Mouse (Mus musculus) embryonic facial prominence, embryonic 14.5 days (tissue): ENCODE results near the gene Map3k3. TPM values are rescaled to one million over a fixed set of nuclear protein-coding genes. Genes with fewer than 3 reads are reported as not detected.

Source experiments
- ATAC-seq: fragments of 200-750 bp; cut with Nextera tagmentation; 2 replicates; pipeline ENCODE4 v1.8.0; 2017; ENCODE audit warnings: low read depth, moderate number of reproducible peaks, moderate TSS enrichment
- DNase-seq: peaks from one replicate; pipeline ENCODE4 v3.0.0-alpha.2; 2015; ENCODE audit warnings: low spot score
- H3K27ac ChIP-seq: fragments of 300-500 bp; sonication (generic); replicated peaks from 2 replicates; pipeline ENCODE4 v1.5.1; 2014; ENCODE audit warnings: low read depth, mild to moderate bottlenecking, low read length, moderate library complexity
- H3K27me3 ChIP-seq: fragments of 300-500 bp; sonication (generic); replicated peaks from 2 replicates; pipeline ENCODE4 v1.6.1; 2014; ENCODE audit warnings: low read length; ENCODE audit not compliant: control insufficient read depth, insufficient read depth
- H3K36me3 ChIP-seq: fragments of 300-500 bp; sonication (generic); 2 replicates; pipeline ENCODE4 v1.6.1; 2014; ENCODE audit warnings: low read length, mixed read lengths; ENCODE audit not compliant: control insufficient read depth, insufficient read depth
- H3K4me1 ChIP-seq: fragments of 300-500 bp; sonication (generic); 2 replicates; pipeline ENCODE4 v1.6.1; 2014; ENCODE audit warnings: antibody characterized with exemption, low read length; ENCODE audit not compliant: control insufficient read depth, insufficient read depth
- H3K4me2 ChIP-seq: fragments of 300-500 bp; sonication (generic); 2 replicates; pipeline ENCODE4 v1.6.1; 2014; ENCODE audit warnings: low read depth, mild to moderate bottlenecking, low read length, moderate library complexity, mixed read lengths
- H3K4me3 ChIP-seq: fragments of 300-500 bp; sonication (generic); 2 replicates; pipeline ENCODE4 v1.5.1; 2014; ENCODE audit warnings: low read depth, mild to moderate bottlenecking, low read length
- H3K9ac ChIP-seq: fragments of 300-500 bp; sonication (generic); 2 replicates; pipeline ENCODE4 v1.6.1; 2014; ENCODE audit warnings: low read depth, mild to moderate bottlenecking, low read length, moderate library complexity, mixed read lengths
- H3K9me3 ChIP-seq: fragments of 300-500 bp; sonication (generic); 2 replicates; pipeline ENCODE4 v1.6.1; 2016; ENCODE audit warnings: low read length; ENCODE audit not compliant: control insufficient read depth
- WGBS: fragments of 180-500 bp; shearing (Covaris S2); extraction: QIAGEN DNeasy Blood & Tissue Kit; methylation state at CpG from one replicate; pipeline ENCODE4 v1.1.7; 2014; 5-methylcytosine and 5-hydroxymethylcytosine counted together
- polyA plus RNA-seq: library from polyadenylated mRNA; unstranded; fragments of >200 nt; fragmentation: Nextera tagmentation; extraction: Ambion mirVana; gene quantifications from 2 replicates; pipeline ENCODE4 v1.2.1, GENCODE M21; 2014

Map3k3 gene
- polyA plus RNA-seq, 1 experiment from 2014 or later = 30.4 TPM

DNA sequence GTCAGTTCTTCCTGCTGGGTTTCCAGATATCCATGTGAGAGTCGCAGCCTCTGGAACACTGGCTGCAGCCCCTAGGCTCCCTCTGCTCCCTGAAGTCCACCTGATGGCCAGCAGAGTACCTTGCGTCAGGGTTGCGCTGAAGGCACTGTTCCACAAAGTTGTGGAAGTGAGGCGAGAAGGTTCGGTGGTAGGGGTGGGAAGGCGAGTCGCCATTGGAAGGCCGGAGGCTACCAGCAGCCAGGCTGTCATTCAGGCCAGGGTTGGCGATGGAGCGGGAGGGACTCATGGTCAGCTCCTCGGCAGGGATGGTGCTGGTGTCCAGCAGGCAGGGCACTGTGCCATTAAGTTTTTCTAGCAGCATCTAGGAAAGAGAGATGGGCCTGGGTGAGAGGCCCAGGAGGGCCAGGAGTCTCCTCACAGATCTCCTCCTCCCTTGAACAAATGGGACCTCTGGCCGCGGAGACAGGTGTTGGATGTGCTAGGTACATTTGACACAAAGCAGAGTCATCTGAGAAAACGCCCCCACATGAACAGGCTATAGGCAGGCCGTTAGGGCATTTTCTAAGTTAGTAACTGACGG, 80.3 kb downstream of the Map3k3 start:
- no peaks in the 10 kb centered on the region for H3K9me3 ChIP-seq
- ATAC-seq = no peak
- H3K9ac ChIP-seq = no peak overlapping the region
- H3K4me1 ChIP-seq = peaks cover 11% of the 10 kb centered on the region
- no peaks in the 10 kb centered on the region for H3K27me3 ChIP-seq
- no peak overlapping the region for H3K4me2 ChIP-seq
- H3K4me3 ChIP-seq = no peak overlapping the region
- 95% methylated on average over 16 of the region's 16 CpGs for WGBS
- no peak overlapping the region for H3K27ac ChIP-seq
- H3K36me3 ChIP-seq = peaks cover 53% of the 10 kb centered on the region
- DNase-seq = no peak

DNA sequence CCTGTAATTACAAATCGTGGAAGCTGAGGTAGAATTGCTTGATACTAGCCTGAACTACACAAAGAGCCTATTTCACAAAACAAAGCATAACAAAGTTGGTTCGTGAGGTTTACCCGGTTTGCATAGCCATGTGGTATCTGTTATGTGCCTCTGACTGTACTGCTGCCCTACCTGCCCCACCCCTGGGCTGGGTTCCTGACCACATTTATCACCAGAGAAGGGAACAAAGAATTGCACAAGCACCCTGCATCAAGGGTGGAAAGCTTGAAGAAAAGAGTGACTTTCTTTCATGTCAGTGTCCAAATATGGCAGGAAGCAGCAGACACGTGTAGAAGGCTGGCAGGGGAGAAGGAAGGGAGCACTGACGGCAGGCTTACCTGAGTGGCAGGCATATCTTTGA, 83.0 kb downstream of the Map3k3 start:
- Histone ChIP-seq H3K4me3 (no peak overlapping the region), H3K9ac (no peak overlapping the region), H3K36me3 (peaks cover 66% of the 10 kb centered on the region), H3K4me1 (no peaks in the 10 kb centered on the region), H3K27ac (no peak overlapping the region), H3K27me3 (no peaks in the 10 kb centered on the region), H3K4me2 (no peak overlapping the region), H3K9me3 (no peaks in the 10 kb centered on the region)
- ATAC-seq (no peak), DNase-seq (no peak)
- WGBS = 70% methylated on average over 5 of the region's 5 CpGs

- ATAC-seq = no peak
- no peak overlapping the region for H3K4me2 ChIP-seq
- no peaks in the 10 kb centered on the region for H3K9me3 ChIP-seq
- no peaks in the 10 kb centered on the region for H3K4me1 ChIP-seq
- 80% methylated on average over 7 of the region's 7 CpGs for WGBS
- no peak overlapping the region for H3K27ac ChIP-seq
- no peak overlapping the region for H3K9ac ChIP-seq
- no peak overlapping the region for H3K4me3 ChIP-seq
- peaks cover 48% of the 10 kb centered on the region for H3K36me3 ChIP-seq
- peak; percentile 47 for DNase-seq
- H3K27me3 ChIP-seq = no peaks in the 10 kb centered on the region
Observed at GRCm38 (mm10) chr11:106170807-106171206, 86.4 kb downstream of the Map3k3 start.

DNA sequence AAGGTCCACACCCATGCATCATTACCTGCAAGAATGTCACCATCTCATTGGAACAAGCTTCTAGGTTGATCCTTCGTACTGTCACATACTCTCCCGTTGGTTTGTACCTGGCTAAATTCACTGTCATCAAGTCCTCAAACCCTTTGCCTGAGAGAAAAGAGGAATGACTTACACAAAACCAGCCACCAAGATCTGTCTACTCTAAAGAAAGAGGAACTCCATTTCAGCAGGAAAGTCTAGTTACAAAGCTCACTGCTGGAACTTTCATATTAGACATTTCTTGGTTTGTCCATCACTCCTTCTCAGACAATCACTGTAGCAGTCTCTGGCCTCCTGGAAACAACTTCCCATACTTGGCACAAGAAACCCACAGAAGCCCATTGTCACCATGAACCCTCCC, 88.8 kb downstream of the Map3k3 start:
- H3K36me3 ChIP-seq = peaks cover 30% of the 10 kb centered on the region
- WGBS = 91% methylated on average over 2 of the region's 2 CpGs

GRCm38 (mm10) chr11:106174372-106174771, 90.0 kb downstream of the Map3k3 start:
- WGBS = 66% methylated on average over 5 of the region's 5 CpGs
- H3K27ac ChIP-seq = no peak overlapping the region

More for the DNA sequence above, 88.8 kb downstream of the Map3k3 start:
- no peaks in the 10 kb centered on the region for H3K4me1 ChIP-seq
- no peak overlapping the region for H3K9ac ChIP-seq
- no peak overlapping the region for H3K4me3 ChIP-seq
- no peaks in the 10 kb centered on the region for H3K9me3 ChIP-seq
- no peak overlapping the region for H3K4me2 ChIP-seq
- ATAC-seq (no peak), DNase-seq (no peak)
- H3K27ac ChIP-seq = no peak overlapping the region
- H3K27me3 ChIP-seq = no peaks in the 10 kb centered on the region

GRCm38 (mm10) chr11:106175081-106175480, 90.7 kb downstream of the Map3k3 start:
- no peak overlapping the region for H3K4me2 ChIP-seq
- 50% methylated on average over 3 of the region's 3 CpGs for WGBS
- H3K36me3 ChIP-seq = peaks cover 18% of the 10 kb centered on the region
- DNase-seq (peak; percentile 43), ATAC-seq (peak; percentile 48; the same call in 1 of the 2 replicates)
- H3K4me1 ChIP-seq = no peaks in the 10 kb centered on the region; the same call in 1 of the 2 replicates
- H3K4me3 ChIP-seq = no peak overlapping the region
- no peaks in the 10 kb centered on the region for H3K9me3 ChIP-seq
- H3K27ac ChIP-seq = no peak overlapping the region
- no peak overlapping the region for H3K9ac ChIP-seq
- H3K27me3 ChIP-seq = no peaks in the 10 kb centered on the region

More at GRCm38 (mm10) chr11:106174372-106174771, 90.0 kb downstream of the Map3k3 start:
- Histone ChIP-seq H3K4me3 (no peak overlapping the region), H3K4me1 (no peaks in the 10 kb centered on the region), H3K9ac (no peak overlapping the region), H3K9me3 (no peaks in the 10 kb centered on the region), H3K36me3 (peaks cover 24% of the 10 kb centered on the region), H3K4me2 (no peak overlapping the region), H3K27me3 (no peaks in the 10 kb centered on the region)
- no peak for DNase-seq
- peak; percentile 18; the same call in 1 of the 2 replicates for ATAC-seq

GRCm38 (mm10) chr11:106176372-106176771, 92.0 kb downstream of the Map3k3 start:
- DNase-seq (no peak), ATAC-seq (no peak)
- WGBS = 93% methylated on average over 5 of the region's 5 CpGs
- Histone ChIP-seq H3K9me3 (no peaks in the 10 kb centered on the region), H3K27me3 (no peaks in the 10 kb centered on the region), H3K4me1 (no peaks in the 10 kb centered on the region; the same call in 1 of the 2 replicates), H3K36me3 (peaks cover 16% of the 10 kb centered on the region), H3K9ac (no peak overlapping the region), H3K4me3 (no peak overlapping the region), H3K27ac (no peak overlapping the region), H3K4me2 (no peak overlapping the region)

- 51% methylated on average over 5 of the region's 5 CpGs for WGBS
- Histone ChIP-seq H3K4me2 (no peak overlapping the region), H3K27ac (no peak overlapping the region), H3K27me3 (no peaks in the 10 kb centered on the region), H3K9ac (no peak overlapping the region), H3K9me3 (no peaks in the 10 kb centered on the region), H3K4me3 (no peak overlapping the region), H3K36me3 (peaks cover 12% of the 10 kb centered on the region), H3K4me1 (no peaks in the 10 kb centered on the region; the same call in 1 of the 2 replicates)
- ATAC-seq (no peak), DNase-seq (no peak)
Observed at GRCm38 (mm10) chr11:106178036-106178782, 93.8 kb downstream of the Map3k3 start.
